ENCODE assay signal across 10 mouse cellular contexts in the genomic region with DNA sequence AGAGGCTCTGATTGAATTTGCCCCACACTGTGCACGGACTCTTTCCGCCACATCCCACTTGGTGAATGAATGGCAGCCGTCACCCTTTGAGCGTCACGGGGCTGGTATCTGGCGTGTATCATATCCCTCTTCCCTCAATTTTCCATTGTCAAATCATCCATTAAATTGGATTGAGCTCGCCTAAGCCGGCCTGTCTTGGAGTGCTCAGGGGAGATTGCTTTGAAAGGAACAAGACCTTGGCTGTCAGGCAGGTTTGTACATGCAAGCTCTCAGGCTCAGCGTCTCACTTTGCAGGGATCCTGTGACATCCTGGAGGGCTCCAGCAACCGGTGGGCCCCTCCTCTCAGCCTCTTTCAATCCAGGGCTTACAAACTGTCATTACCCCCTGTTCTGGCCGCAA.
A peak's percentile ranks its signal among the peaks of the same experiment; 100 is the strongest.
DNase-seq lines count a peak whose midpoint lies in the region; ATAC-seq and TF ChIP-seq lines count a peak whose summit lies in the region.
"Had no signal": no experiment of that assay in that cellular context is flagged by ENCODE, and none has a peak within 500 bp of the region (broad histone marks: within the 10 kb centered on the region; RNA-seq: fewer than 3 reads in every experiment).

No protein-coding gene starts in this region.

- no peaks in the 10 kb centered on the region for H3K27me3 ChIP-seq in hindbrain, embryonic 15.5 days
- no peaks in the 10 kb centered on the region for H3K27me3 ChIP-seq in hindbrain, embryonic 11.5 days (ENCODE audit: control insufficient read depth, insufficient read depth, low read length)
- H3K27me3 ChIP-seq in embryonic facial prominence, embryonic 12.5 days, result no peaks in the 10 kb centered on the region
- peaks cover 9% of the 10 kb centered on the region; the same call in 1 of the 2 replicates for H3K27me3 ChIP-seq in midbrain, embryonic 12.5 days
- H3K27me3 ChIP-seq in cerebellum, adult 2 months (ENCODE audit: control insufficient read depth, insufficient read depth, low read length), result no peaks in the 10 kb centered on the region
- H3K27me3 ChIP-seq: liver, embryonic 13.5 days; neural tube, embryonic 12.5 days had no signal

- no peak for TF ChIP-seq POLR2A in cerebellum, adult 2 months (IDR thresholded peaks at IDR 0.05; ENCODE audit: borderline replicate concordance, insufficient read depth, low read length)

- H3K4me2 ChIP-seq in hindbrain, embryonic 15.5 days, result 0 out of 2 replicates have a peak overlapping the region, but pooled peaks have one; percentile 10
- H3K4me2 ChIP-seq in hindbrain, embryonic 11.5 days (replicated peaks; ENCODE audit: low read depth, low read length), result no peak overlapping the region
- H3K4me2 ChIP-seq in embryonic facial prominence, embryonic 12.5 days (replicated peaks), result peak overlapping the region; percentile 15; the same call in 1 of the 2 replicates
- H3K4me2 ChIP-seq in midbrain, embryonic 12.5 days (replicated peaks), result peak overlapping the region; percentile 35
- H3K4me2 ChIP-seq: liver, embryonic 13.5 days; neural tube, embryonic 12.5 days had no signal

- no peaks in the 10 kb centered on the region for H3K9me3 ChIP-seq in hindbrain, embryonic 15.5 days
- no peaks in the 10 kb centered on the region for H3K9me3 ChIP-seq in hindbrain, embryonic 11.5 days (ENCODE audit: control insufficient read depth, low read length)
- H3K9me3 ChIP-seq in embryonic facial prominence, embryonic 12.5 days, result no peaks in the 10 kb centered on the region
- no peaks in the 10 kb centered on the region for H3K9me3 ChIP-seq in midbrain, embryonic 12.5 days
- H3K9me3 ChIP-seq: liver, embryonic 13.5 days; neural tube, embryonic 12.5 days had no signal

- H3K36me3 ChIP-seq in hindbrain, embryonic 15.5 days, result no peaks in the 10 kb centered on the region
- H3K36me3 ChIP-seq in hindbrain, embryonic 11.5 days (ENCODE audit: control insufficient read depth, insufficient read depth, low read length), result no peaks in the 10 kb centered on the region
- H3K36me3 ChIP-seq in embryonic facial prominence, embryonic 12.5 days, result no peaks in the 10 kb centered on the region
- no peaks in the 10 kb centered on the region for H3K36me3 ChIP-seq in midbrain, embryonic 12.5 days
- H3K36me3 ChIP-seq: liver, embryonic 13.5 days; neural tube, embryonic 12.5 days had no signal

- TF ChIP-seq CTCF in cerebellum, adult 2 months (IDR thresholded peaks at IDR 0.05; ENCODE audit: borderline replicate concordance, insufficient read depth, low read depth, low read length), result no peak

- no peak overlapping the region for H3K27ac ChIP-seq in hindbrain, embryonic 15.5 days (replicated peaks)
- no peak overlapping the region for H3K27ac ChIP-seq in hindbrain, embryonic 11.5 days (ENCODE audit: low read depth, low read length)
- no peak overlapping the region for H3K27ac ChIP-seq in embryonic facial prominence, embryonic 12.5 days
- no peak overlapping the region for H3K27ac ChIP-seq in midbrain, embryonic 12.5 days (replicated peaks)
- no peak overlapping the region for H3K27ac ChIP-seq in cerebellum, adult 2 months (ENCODE audit: insufficient read depth, low read length)
- H3K27ac ChIP-seq: liver, embryonic 13.5 days; neural tube, embryonic 12.5 days had no signal

- 49% methylated on average over 11 of the region's 11 CpGs for WGBS in hindbrain, embryonic 15.5 days
- 54% methylated on average over 11 of the region's 11 CpGs for WGBS in hindbrain, embryonic 11.5 days
- 35% methylated on average over 11 of the region's 11 CpGs for WGBS in embryonic facial prominence, embryonic 12.5 days
- 23% methylated on average over 11 of the region's 11 CpGs for WGBS in midbrain, embryonic 12.5 days
- 29% methylated on average over 11 of the region's 11 CpGs for WGBS in cerebellum, adult 2 months

- H3K9ac ChIP-seq in hindbrain, embryonic 15.5 days, result no peak overlapping the region
- no peak overlapping the region for H3K9ac ChIP-seq in hindbrain, embryonic 11.5 days (ENCODE audit: low read depth, low read length)
- H3K9ac ChIP-seq in embryonic facial prominence, embryonic 12.5 days, result no peak overlapping the region
- H3K9ac ChIP-seq in midbrain, embryonic 12.5 days (replicated peaks), result no peak overlapping the region
- H3K9ac ChIP-seq: liver, embryonic 13.5 days; neural tube, embryonic 12.5 days had no signal

- DNase-seq in hindbrain, embryonic 11.5 days (ENCODE audit: low spot score), result no peak
- DNase-seq in embryo, embryonic 10.5 days (ENCODE audit: low spot score), result peak; percentile 24
- no peak for DNase-seq in urinary bladder, postnatal 10 days (ENCODE audit: low spot score)
- no peak for DNase-seq in cerebellum, adult 2 months
- DNase-seq: liver, embryonic 13.5 days; thymus, postnatal 4 days had no signal

- no peak overlapping the region for H3K4me3 ChIP-seq in hindbrain, embryonic 15.5 days
- no peak overlapping the region for H3K4me3 ChIP-seq in hindbrain, embryonic 11.5 days (ENCODE audit: low read depth, low read length)
- no peak overlapping the region for H3K4me3 ChIP-seq in embryonic facial prominence, embryonic 12.5 days
- no peak overlapping the region for H3K4me3 ChIP-seq in midbrain, embryonic 12.5 days
- no peak overlapping the region for H3K4me3 ChIP-seq in cerebellum, adult 2 months (replicated peaks; ENCODE audit: insufficient read depth, low read depth, low read length)
- H3K4me3 ChIP-seq: liver, embryonic 13.5 days; neural tube, embryonic 12.5 days had no signal

- H3K4me1 ChIP-seq in hindbrain, embryonic 15.5 days (replicated peaks), result 0 out of 2 replicates have a peak, but pooled peaks cover 15% of the 10 kb centered on the region
- H3K4me1 ChIP-seq in hindbrain, embryonic 11.5 days (replicated peaks; ENCODE audit: control insufficient read depth, insufficient read depth, low read length), result no peaks in the 10 kb centered on the region
- H3K4me1 ChIP-seq in embryonic facial prominence, embryonic 12.5 days, result 0 out of 2 replicates have a peak, but pooled peaks cover 4% of the 10 kb centered on the region
- peaks cover 10% of the 10 kb centered on the region for H3K4me1 ChIP-seq in midbrain, embryonic 12.5 days
- no peaks in the 10 kb centered on the region for H3K4me1 ChIP-seq in cerebellum, adult 2 months (ENCODE audit: control insufficient read depth, insufficient read depth, low read length)
- H3K4me1 ChIP-seq: liver, embryonic 13.5 days; neural tube, embryonic 12.5 days had no signal

- ATAC-seq in hindbrain, embryonic 15.5 days (ENCODE audit: low FRiP score, low read depth), result no peak
- no peak for ATAC-seq in hindbrain, embryonic 11.5 days (ENCODE audit: low FRiP score)
- ATAC-seq in embryonic facial prominence, embryonic 12.5 days (ENCODE audit: insufficient number of reproducible peaks, insufficient read depth, low FRiP score, low TSS enrichment), result peak; percentile 63; the same call in 1 of the 2 replicates
- ATAC-seq in midbrain, embryonic 12.5 days (ENCODE audit: low FRiP score, low read depth), result peak; percentile 75

Comparison
In these comparisons a context has a peak if more than half of its experiments do, and no peak if none do; other contexts are left out.
1. ATAC-seq: peak in embryonic facial prominence, embryonic 12.5 days (single experiment) and midbrain, embryonic 12.5 days (single experiment); none in hindbrain, embryonic 15.5 days (single experiment) and hindbrain, embryonic 11.5 days (single experiment).